Mouse (Mus musculus): Measurements from ENCODE around the gene Azin2.

GRCm38 (mm10) chr4:128961301-128962028 lies 777 bp downstream of the Azin2 start:
- TF ChIP-seq CTCF (IDR thresholded peaks at IDR 0.05; ENCODE audit: extremely low read depth, insufficient read depth, insufficient read length, insufficient replicate concordance) (no peak), POLR2A (IDR thresholded peaks at IDR 0.05; ENCODE audit: low read depth, low read length) (no peak)
